Mouse (Mus musculus): Measurements from ENCODE around the gene Ppbp.

Ppbp gene

GRCm38 (mm10) chr5:90768218-90768617 is at the start of gene Ppbp:
Gene Ppbp, plus strand, starts transcription at chr5:90768518.
- DNase-seq (ENCODE audit: low read depth, low spot score), result no peak

GRCm38 (mm10) chr5:90722656-90723055 is 45.7 kb upstream of the Ppbp start:
- DNase-seq (ENCODE audit: low read depth, low spot score), result no peak

- no peak for DNase-seq (ENCODE audit: low read depth, low spot score)
Observed at GRCm38 (mm10) chr5:90728254-90728653, 40.1 kb upstream of the Ppbp start.

- peak; percentile 83 for DNase-seq (ENCODE audit: low read depth, low spot score)
Observed at GRCm38 (mm10) chr5:90731480-90731879, 36.8 kb upstream of the Ppbp start.

GRCm38 (mm10) chr5:90742029-90742428 is 26.3 kb upstream of the Ppbp start:
- DNase-seq (ENCODE audit: low read depth, low spot score), result no peak

GRCm38 (mm10) chr5:90753934-90754333 is 14.4 kb upstream of the Ppbp start:
- DNase-seq (ENCODE audit: low read depth, low spot score), result no peak

GRCm38 (mm10) chr5:90758020-90758605 is 10.2 kb upstream of the Ppbp start:
- DNase-seq (ENCODE audit: low read depth, low spot score), result peak; percentile 10

- DNase-seq (ENCODE audit: low read depth, low spot score), result peak; percentile 35
Observed at GRCm38 (mm10) chr5:90759077-90760065, 8.9 kb upstream of the Ppbp start, which contains the start of gene Cxcl5. Gene Cxcl5, plus strand, starts transcription at chr5:90759360.

GRCm38 (mm10) chr5:90760303-90760702 is 8.0 kb upstream of the Ppbp start:
- no peak for DNase-seq (ENCODE audit: low read depth, low spot score)

- no peak for DNase-seq (ENCODE audit: low read depth, low spot score)
Observed at GRCm38 (mm10) chr5:90760844-90761243, 7.5 kb upstream of the Ppbp start.

- no peak for DNase-seq (ENCODE audit: low read depth, low spot score)
Observed at GRCm38 (mm10) chr5:90761834-90762233, 6.5 kb upstream of the Ppbp start.

GRCm38 (mm10) chr5:90763912-90764665 is 4.2 kb upstream of the Ppbp start:
- DNase-seq (ENCODE audit: low read depth, low spot score), result no peak

- DNase-seq (ENCODE audit: low read depth, low spot score), result no peak
Observed at GRCm38 (mm10) chr5:90765821-90766606, 2.3 kb upstream of the Ppbp start.

GRCm38 (mm10) chr5:90771369-90771768 is 3.1 kb downstream of the Ppbp start:
- DNase-seq (ENCODE audit: low read depth, low spot score), result no peak

- DNase-seq (ENCODE audit: low read depth, low spot score), result peak; percentile 18
Observed at GRCm38 (mm10) chr5:90771880-90772653, 3.7 kb downstream of the Ppbp start, which contains the start of gene Pf4. Gene Pf4, plus strand, starts transcription at chr5:90772435.

GRCm38 (mm10) chr5:90775562-90775961 is 7.2 kb downstream of the Ppbp start:
- no peak for DNase-seq (ENCODE audit: low read depth, low spot score)

GRCm38 (mm10) chr5:90777621-90778020 is 9.3 kb downstream of the Ppbp start:
- no peak for DNase-seq (ENCODE audit: low read depth, low spot score)

- DNase-seq (ENCODE audit: low read depth, low spot score), result no peak
Observed at GRCm38 (mm10) chr5:90778856-90779255, 10.5 kb downstream of the Ppbp start.

GRCm38 (mm10) chr5:90783697-90784096 is 15.4 kb downstream of the Ppbp start:
- no peak for DNase-seq (ENCODE audit: low read depth, low spot score)
